Mouse (Mus musculus): ENCODE data around the gene Hipk1. TPM values are rescaled to one million over a fixed set of nuclear protein-coding genes. Genes with fewer than 3 reads are reported as not detected.
A peak's percentile ranks its signal among the peaks of the same experiment; 100 is the strongest.
"Not testable (repeated sequence)": the region's sequence is repeated elsewhere in the genome, so short reads cannot be mapped to it uniquely, and the experiment has no call there.

The Hipk1 gene
- total RNA-seq (2014; rRNA removed), result 29.2 and 32.4 TPM in 2 replicates
- 34.0 and 35.2 TPM in 2 replicates for polyA plus RNA-seq (2012; rRNA removed)

- H3K79me2 ChIP-seq (ENCODE audit: control insufficient read depth, insufficient read depth, low read length), result peaks cover 10% of the 10 kb centered on the region; the same call in 1 of the 2 replicates
- DNase-seq (ENCODE audit: extremely low read depth, low read depth, low spot score), result peak; percentile 75
- TF ChIP-seq POLR2A (IDR thresholded peaks at IDR 0.05; ENCODE audit: extremely low read depth, insufficient read depth, low read length), result peak; percentile 84
- TF ChIP-seq CTCF (IDR thresholded peaks at IDR 0.05; ENCODE audit: low read depth, low read length), result no peak
- WGBS, result 8% methylated on average over 49 of the region's 49 CpGs
- H3K4me1 ChIP-seq (ENCODE audit: control insufficient read depth, insufficient read depth, low read length), result peaks cover 20% of the 10 kb centered on the region
- peak within 1 kb of the TSS; percentile 99 for H3K4me3 ChIP-seq (ENCODE audit: insufficient read depth, low read depth, low read length)
- no peaks in the 10 kb centered on the region for H3K36me3 ChIP-seq (ENCODE audit: control insufficient read depth, insufficient read depth, low read length)
- peak within 1 kb of the TSS; percentile 98 for H3K9ac ChIP-seq (ENCODE audit: low read depth, low read length)
- peak within 1 kb of the TSS; percentile 80 for H3K27ac ChIP-seq (replicated peaks; ENCODE audit: insufficient read depth, low read depth, low read length)
- no peaks in the 10 kb centered on the region for H3K27me3 ChIP-seq (ENCODE audit: control insufficient read depth, insufficient read depth, low read length)
These were observed at the start of gene Hipk1 for GRCm38 (mm10) chr3:103791230-103792110. Gene Hipk1, minus strand, starts transcription at chr3:103791563.

GRCm38 (mm10) chr3:103840946-103841345 lies 49.6 kb upstream of the Hipk1 start:
- WGBS, result 88% methylated on average over 7 of the region's 7 CpGs

GRCm38 (mm10) chr3:103840195-103840594 lies 48.8 kb upstream of the Hipk1 start:
- 87% methylated on average over 3 of the region's 3 CpGs for WGBS
- H3K9ac ChIP-seq (ENCODE audit: low read depth, low read length); H3K27me3 ChIP-seq (ENCODE audit: control insufficient read depth, insufficient read depth, low read length): not testable (repeated sequence)

More at GRCm38 (mm10) chr3:103840946-103841345, 49.6 kb upstream of the Hipk1 start:
- H3K36me3 ChIP-seq (ENCODE audit: control insufficient read depth, insufficient read depth, low read length); H3K4me3 ChIP-seq (ENCODE audit: insufficient read depth, low read depth, low read length); H3K79me2 ChIP-seq (ENCODE audit: control insufficient read depth, insufficient read depth, low read length); H3K9ac ChIP-seq (ENCODE audit: low read depth, low read length); H3K27ac ChIP-seq (replicated peaks; ENCODE audit: insufficient read depth, low read depth, low read length); DNase-seq (ENCODE audit: extremely low read depth, low read depth, low spot score); H3K4me1 ChIP-seq (ENCODE audit: control insufficient read depth, insufficient read depth, low read length); H3K27me3 ChIP-seq (ENCODE audit: control insufficient read depth, insufficient read depth, low read length): not testable (repeated sequence)

GRCm38 (mm10) chr3:103839711-103840110 lies 48.3 kb upstream of the Hipk1 start:
- no peaks in the 10 kb centered on the region for H3K79me2 ChIP-seq (ENCODE audit: control insufficient read depth, insufficient read depth, low read length)
- DNase-seq (ENCODE audit: extremely low read depth, low read depth, low spot score), result no peak
- no peaks in the 10 kb centered on the region for H3K36me3 ChIP-seq (ENCODE audit: control insufficient read depth, insufficient read depth, low read length)
- H3K4me3 ChIP-seq (ENCODE audit: insufficient read depth, low read depth, low read length), result no peak overlapping the region
- no peak overlapping the region for H3K9ac ChIP-seq (ENCODE audit: low read depth, low read length)
- 95% methylated on average over 6 of the region's 6 CpGs for WGBS
- H3K27ac ChIP-seq (replicated peaks; ENCODE audit: insufficient read depth, low read depth, low read length), result no peak overlapping the region
- H3K4me1 ChIP-seq (ENCODE audit: control insufficient read depth, insufficient read depth, low read length), result no peaks in the 10 kb centered on the region
- TF ChIP-seq POLR2A (IDR thresholded peaks at IDR 0.05; ENCODE audit: extremely low read depth, insufficient read depth, low read length), result no peak
- TF ChIP-seq CTCF (IDR thresholded peaks at IDR 0.05; ENCODE audit: low read depth, low read length), result no peak
- no peaks in the 10 kb centered on the region for H3K27me3 ChIP-seq (ENCODE audit: control insufficient read depth, insufficient read depth, low read length)

More at GRCm38 (mm10) chr3:103840195-103840594, 48.8 kb upstream of the Hipk1 start:
- H3K4me1 ChIP-seq (ENCODE audit: control insufficient read depth, insufficient read depth, low read length); H3K79me2 ChIP-seq (ENCODE audit: control insufficient read depth, insufficient read depth, low read length); H3K27ac ChIP-seq (replicated peaks; ENCODE audit: insufficient read depth, low read depth, low read length); DNase-seq (ENCODE audit: extremely low read depth, low read depth, low spot score); H3K36me3 ChIP-seq (ENCODE audit: control insufficient read depth, insufficient read depth, low read length); H3K4me3 ChIP-seq (ENCODE audit: insufficient read depth, low read depth, low read length): not testable (repeated sequence)

- TF ChIP-seq CTCF (IDR thresholded peaks at IDR 0.05; ENCODE audit: low read depth, low read length), result no peak
- TF ChIP-seq POLR2A (IDR thresholded peaks at IDR 0.05; ENCODE audit: extremely low read depth, insufficient read depth, low read length), result no peak
- Histone ChIP-seq H3K4me1 (ENCODE audit: control insufficient read depth, insufficient read depth, low read length) (no peaks in the 10 kb centered on the region), H3K9ac (ENCODE audit: low read depth, low read length) (no peak overlapping the region), H3K27me3 (ENCODE audit: control insufficient read depth, insufficient read depth, low read length) (no peaks in the 10 kb centered on the region), H3K27ac (replicated peaks; ENCODE audit: insufficient read depth, low read depth, low read length) (no peak overlapping the region), H3K79me2 (ENCODE audit: control insufficient read depth, insufficient read depth, low read length) (no peaks in the 10 kb centered on the region), H3K4me3 (ENCODE audit: insufficient read depth, low read depth, low read length) (no peak overlapping the region), H3K36me3 (ENCODE audit: control insufficient read depth, insufficient read depth, low read length) (no peaks in the 10 kb centered on the region)
- DNase-seq (ENCODE audit: extremely low read depth, low read depth, low spot score), result no peak
- WGBS, result 95% methylated on average over 5 of the region's 5 CpGs
These were observed 45.1 kb upstream of the Hipk1 start for GRCm38 (mm10) chr3:103836453-103836852.

- Histone ChIP-seq H3K4me3 (ENCODE audit: insufficient read depth, low read depth, low read length) (no peak overlapping the region), H3K9ac (ENCODE audit: low read depth, low read length) (no peak overlapping the region), H3K79me2 (ENCODE audit: control insufficient read depth, insufficient read depth, low read length) (no peaks in the 10 kb centered on the region), H3K27me3 (ENCODE audit: control insufficient read depth, insufficient read depth, low read length) (no peaks in the 10 kb centered on the region), H3K36me3 (ENCODE audit: control insufficient read depth, insufficient read depth, low read length) (no peaks in the 10 kb centered on the region), H3K4me1 (ENCODE audit: control insufficient read depth, insufficient read depth, low read length) (no peaks in the 10 kb centered on the region), H3K27ac (replicated peaks; ENCODE audit: insufficient read depth, low read depth, low read length) (no peak overlapping the region)
- no peak for DNase-seq (ENCODE audit: extremely low read depth, low read depth, low spot score)
- WGBS, result 83% methylated on average over 10 of the region's 10 CpGs
- no peak for TF ChIP-seq POLR2A (IDR thresholded peaks at IDR 0.05; ENCODE audit: extremely low read depth, insufficient read depth, low read length)
- TF ChIP-seq CTCF (IDR thresholded peaks at IDR 0.05; ENCODE audit: low read depth, low read length), result no peak
These were observed 44.6 kb upstream of the Hipk1 start for GRCm38 (mm10) chr3:103835951-103836310.

All from liver, adult 2 months (tissue).